Mouse (Mus musculus) embryonic stem cell, embryonic (primary cell): ENCODE results near the gene Sprr2f.

Source experiments
- CTCF ChIA-PET, 4 experiments: fragments of 300-600 bp in 2 of 4; fragments of 350-600 bp in 2 of 4; sonication (Branson Sonifier 250); formaldehyde crosslinking; loops; one replicate each; lab custom pipeline; 2022; ENCODE audit warnings: inconsistent platforms in 2 of 4; lab: Charles Lee
- POLR2A ChIA-PET, 4 experiments: fragments of 300-600 bp in 2 of 4; fragments of 350-600 bp in 2 of 4; sonication (Branson Sonifier 250); formaldehyde crosslinking; loops; one replicate each; lab custom pipeline; 2022; ENCODE audit warnings: antibody characterized with exemption in 4 of 4, inconsistent platforms in 1 of 4; lab: Charles Lee

Gene Sprr2f

DNA sequence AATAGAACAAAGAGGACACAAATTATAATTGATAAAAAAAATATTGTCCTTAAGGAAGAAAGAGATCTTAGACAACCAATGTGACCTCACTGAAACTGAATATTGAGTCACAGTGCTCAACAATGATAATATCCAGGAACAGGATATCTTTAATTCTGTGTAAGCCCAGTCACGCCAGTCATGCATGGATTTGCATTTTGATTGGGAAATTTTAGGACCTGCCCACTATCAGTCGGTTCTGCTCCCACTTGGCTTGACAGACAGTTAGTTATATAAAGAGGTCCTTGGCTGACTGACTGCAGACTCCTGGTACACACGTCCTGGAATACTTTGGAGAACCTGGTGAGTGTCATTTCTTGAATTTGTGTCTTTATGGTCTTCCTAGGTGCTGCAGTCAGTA, at the start of gene Sprr2f:
Gene Sprr2f (plus strand): TSS at position 301 of the 400 bp plus-strand sequence.
- POLR2A ChIA-PET = no interaction called here

GRCm38 (mm10) chr3:92316320-92316719, 48.7 kb upstream of the Sprr2f start, which contains the start of gene Sprr2b:
TSS of gene Sprr2b (plus strand) at chr3:92316620.
- ChIA-PET POLR2A (no interaction called here), CTCF (no interaction called here)

More for the DNA sequence above, at the start of gene Sprr2f:
- CTCF ChIA-PET = no interaction called here

GRCm38 (mm10) chr3:92317384-92317783, 47.6 kb upstream of the Sprr2f start:
- CTCF ChIA-PET = no interaction called here
- POLR2A ChIA-PET = no interaction called here

DNA sequence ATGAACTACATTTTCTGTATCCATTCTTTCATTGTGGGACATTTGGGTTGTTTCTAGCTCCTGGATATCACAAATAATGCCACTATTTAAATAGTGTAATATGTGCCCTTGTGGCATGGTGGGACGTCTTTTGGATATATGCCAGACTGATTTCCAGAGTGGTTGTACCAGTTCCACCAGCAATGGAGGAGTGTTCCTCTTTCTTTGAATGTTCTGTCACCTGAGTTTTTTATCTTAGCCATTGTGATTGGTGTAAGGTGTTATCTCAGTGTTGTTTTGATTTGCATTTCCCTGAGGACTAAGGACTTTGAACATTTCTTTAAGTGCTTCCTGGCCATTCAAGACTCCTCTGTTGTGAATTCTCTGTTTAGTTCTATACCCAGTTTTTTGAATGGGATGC, 28.7 kb upstream of the Sprr2f start:
- ChIA-PET POLR2A (no interaction called here), CTCF (no interaction called here)

DNA sequence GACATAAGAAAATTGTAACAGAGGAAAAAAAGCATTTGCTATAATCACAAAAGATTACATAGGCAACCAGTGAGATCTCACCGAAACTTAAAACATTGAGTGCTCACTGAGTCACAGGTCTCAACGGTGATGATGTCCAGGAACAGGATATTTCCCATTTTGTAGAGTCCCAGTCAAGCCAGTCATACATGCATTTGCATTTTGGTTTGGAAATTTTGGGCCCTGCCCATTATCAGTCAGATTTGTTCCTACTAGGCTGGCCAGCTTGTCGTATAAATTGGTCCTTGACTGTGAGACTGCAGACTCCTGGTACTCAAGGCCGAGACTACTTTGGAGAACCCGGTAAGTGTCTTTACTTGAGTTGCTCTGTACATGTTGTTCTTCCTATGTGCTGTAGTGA, 26.1 kb upstream of the Sprr2f start, which contains the start of gene Sprr2d:
Gene Sprr2d (plus strand): TSS at position 301 of the 400 bp plus-strand sequence.
- POLR2A ChIA-PET = no interaction called here

DNA sequence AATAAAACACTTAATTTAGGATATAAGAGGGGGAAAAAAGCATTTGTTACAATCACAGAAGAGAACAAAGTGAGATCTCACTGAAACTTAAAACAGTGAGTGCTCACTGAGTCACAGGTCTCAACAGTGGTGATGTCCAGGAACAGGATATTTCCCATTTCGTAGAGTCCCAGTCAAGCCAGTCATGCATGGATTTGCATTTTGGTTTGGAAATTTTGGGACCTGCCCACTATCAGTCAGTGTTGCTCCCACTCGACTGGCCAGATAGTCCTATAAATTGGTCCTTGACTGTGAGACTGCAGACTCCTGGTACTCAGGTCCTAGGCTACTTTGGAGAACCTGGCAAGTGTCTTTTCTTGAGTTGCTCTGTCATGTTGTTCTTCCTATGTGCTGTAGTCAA, 13.1 kb upstream of the Sprr2f start, which contains the start of gene Sprr2e:
Gene Sprr2e (plus strand): TSS at position 301 of the 400 bp plus-strand sequence.
- ChIA-PET POLR2A (no interaction called here), CTCF (no interaction called here)

More for the DNA sequence above, 26.1 kb upstream of the Sprr2f start, which contains the start of gene Sprr2d:
- CTCF ChIA-PET = no interaction called here

DNA sequence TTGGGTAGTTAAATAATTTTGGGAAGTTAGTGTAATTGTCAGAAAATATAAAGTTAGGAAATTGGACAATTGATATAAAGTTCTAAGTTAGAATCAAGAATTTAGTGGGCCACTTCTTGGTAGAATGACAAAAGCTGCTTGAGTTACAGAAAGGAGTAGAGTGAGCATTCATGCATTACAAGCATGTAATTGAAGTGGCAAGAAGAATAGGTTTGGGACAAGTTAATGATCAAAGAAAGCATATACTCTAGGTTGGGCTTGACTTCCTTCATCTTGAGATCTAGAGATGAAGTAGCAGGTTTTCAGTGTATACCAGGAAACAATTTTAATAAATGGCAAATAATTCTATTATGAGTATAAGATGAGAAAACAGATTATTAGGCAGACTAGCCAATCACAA, 3.4 kb upstream of the Sprr2f start:
- ChIA-PET CTCF (no interaction called here), POLR2A (no interaction called here)

GRCm38 (mm10) chr3:92373613-92374012, 8.6 kb downstream of the Sprr2f start:
- POLR2A ChIA-PET = no interaction called here
- CTCF ChIA-PET = no interaction called here

DNA sequence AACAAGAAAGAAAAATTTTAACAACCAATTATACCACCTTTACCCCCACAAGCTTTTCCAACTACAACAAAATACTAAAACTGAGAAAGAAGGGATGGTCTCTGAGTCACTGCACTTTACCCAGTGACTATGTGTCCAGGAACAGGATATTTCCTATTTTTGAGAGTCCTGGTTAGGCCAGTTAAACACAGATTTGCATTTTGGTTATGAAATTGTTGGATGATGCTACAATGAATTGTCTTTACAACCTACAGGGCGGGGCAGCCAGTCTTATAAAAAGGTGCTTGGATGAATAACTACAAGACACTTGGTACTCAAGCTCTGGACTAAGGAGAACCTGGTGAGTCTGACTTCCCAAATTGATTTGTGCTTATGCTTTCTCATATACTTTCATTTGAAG, 20.4 kb downstream of the Sprr2f start, which contains the start of gene Sprr2h:
Gene Sprr2h (plus strand): TSS at position 301 of the 400 bp plus-strand sequence.
- ChIA-PET CTCF (no interaction called here), POLR2A (no interaction called here)

GRCm38 (mm10) chr3:92394301-92394700, 29.3 kb downstream of the Sprr2f start:
- POLR2A ChIA-PET = no interaction called here
- CTCF ChIA-PET = no interaction called here

DNA sequence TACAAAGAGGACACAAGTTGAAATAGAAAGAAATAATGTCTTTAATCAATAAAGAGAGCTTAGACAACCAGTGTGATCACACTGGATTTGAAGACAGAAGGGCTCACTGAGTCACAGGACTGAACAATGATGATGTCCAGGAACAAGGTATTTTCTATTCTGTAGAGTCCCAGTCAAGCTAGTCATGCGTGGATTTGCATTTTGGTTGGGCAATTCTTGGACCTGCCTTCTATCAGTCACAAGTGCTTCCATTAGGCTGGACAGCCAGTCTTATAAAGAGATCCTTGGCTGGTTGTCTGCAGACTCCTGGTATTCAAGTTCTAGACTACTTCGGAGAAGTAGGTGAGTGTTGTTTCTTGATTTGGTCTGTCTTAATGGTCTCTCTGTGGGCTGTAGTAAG, 42.7 kb downstream of the Sprr2f start, which contains the start of gene Sprr2i:
Gene Sprr2i (plus strand): TSS at position 301 of the 400 bp plus-strand sequence.
- POLR2A ChIA-PET = no interaction called here
- CTCF ChIA-PET = no interaction called here
